Mouse (Mus musculus) monocyte, adult 5-6 weeks (primary cell): ENCODE data around the gene Auh. TPM values are rescaled to one million over a fixed set of nuclear protein-coding genes. Genes with fewer than 3 reads are reported as not detected.
A peak's percentile ranks its signal among the peaks of the same experiment; 100 is the strongest.

Experiments
- ATAC-seq: fragments of 153-309, 156-312 bp; replicated peaks from 2 replicates; pipeline ENCODE4 v1.8.0; 2017; ENCODE audit warnings: mild to moderate bottlenecking; ENCODE audit not compliant: low TSS enrichment, insufficient number of reproducible peaks, severe bottlenecking, poor library complexity, low FRiP score
- total RNA-seq: library from RNA; stranded (forward); fragments of 200-1000, 200-491, 200-594 nt; gene quantifications from 3 replicates; pipeline ENCODE4 v1.2.3, GENCODE M21; 2017

The Auh gene
- total RNA-seq, 1 experiment from 2014 or later = 69.5 TPM

- no peak for ATAC-seq
These were observed 77.6 kb downstream of the Auh start for GRCm38 (mm10) chr13:52851886-52852285.

- no peak for ATAC-seq
These were observed 79.3 kb downstream of the Auh start for GRCm38 (mm10) chr13:52850024-52850723.

- ATAC-seq = no peak
These were observed 80.1 kb downstream of the Auh start for GRCm38 (mm10) chr13:52849394-52849801.

GRCm38 (mm10) chr13:52847481-52847880 lies 82.0 kb downstream of the Auh start:
- ATAC-seq = no peak

- no peak for ATAC-seq
These were observed 82.4 kb downstream of the Auh start for GRCm38 (mm10) chr13:52847071-52847470.

- ATAC-seq = no peak
These were observed 83.9 kb downstream of the Auh start for GRCm38 (mm10) chr13:52845618-52846017.

- ATAC-seq = no peak
These were observed 85.8 kb downstream of the Auh start for GRCm38 (mm10) chr13:52843536-52844178.

GRCm38 (mm10) chr13:52836231-52836630 lies 93.2 kb downstream of the Auh start:
- no peak for ATAC-seq

- no peak for ATAC-seq
These were observed 94.9 kb downstream of the Auh start for GRCm38 (mm10) chr13:52834591-52834990.

GRCm38 (mm10) chr13:52833748-52834147 lies 95.7 kb downstream of the Auh start:
- no peak for ATAC-seq

GRCm38 (mm10) chr13:52833220-52833619 lies 96.3 kb downstream of the Auh start:
- ATAC-seq = no peak

- no peak for ATAC-seq
These were observed 96.9 kb downstream of the Auh start for GRCm38 (mm10) chr13:52832481-52833170.

- no peak for ATAC-seq
These were observed 98.3 kb downstream of the Auh start for GRCm38 (mm10) chr13:52831037-52831757.

- ATAC-seq = peak; percentile 64
These were observed 100.4 kb downstream of the Auh start for GRCm38 (mm10) chr13:52828946-52829523.

GRCm38 (mm10) chr13:52828217-52828616 lies 101.3 kb downstream of the Auh start:
- peak; percentile 59 for ATAC-seq

GRCm38 (mm10) chr13:52826666-52827065 lies 102.8 kb downstream of the Auh start:
- no peak for ATAC-seq

- ATAC-seq = no peak
These were observed 104.7 kb downstream of the Auh start for GRCm38 (mm10) chr13:52824754-52825153.

GRCm38 (mm10) chr13:52822165-52823149 lies 107.0 kb downstream of the Auh start:
- ATAC-seq = peak; percentile 65
